Mouse (Mus musculus) hindbrain, embryonic 11.5 days (tissue): Measurements from ENCODE around the gene Kdm1a. TPM values are rescaled to one million over a fixed set of nuclear protein-coding genes. Genes with fewer than 3 reads are reported as not detected.

Source experiments
- ATAC-seq: fragments of 200-750 bp; cut with Nextera tagmentation; 2 replicates; pipeline ENCODE4 v1.8.0; 2017; ENCODE audit warnings: mild to moderate bottlenecking, moderate TSS enrichment, moderate library complexity; ENCODE audit not compliant: low FRiP score
- DNase-seq: peaks from one replicate; pipeline ENCODE4 v3.0.0-alpha.2; 2015; ENCODE audit warnings: low spot score
- H3K27ac ChIP-seq: fragments of 300-500 bp; sonication (generic); 2 replicates; pipeline ENCODE4 v1.5.1; 2014; ENCODE audit warnings: mild to moderate bottlenecking, low read depth, low read length
- H3K27me3 ChIP-seq: fragments of 300-500 bp; sonication (generic); 2 replicates; pipeline ENCODE4 v1.6.1; 2014; ENCODE audit warnings: mild to moderate bottlenecking, low read length, moderate library complexity, mixed read lengths; ENCODE audit not compliant: control insufficient read depth, insufficient read depth
- H3K36me3 ChIP-seq: fragments of 300-500 bp; sonication (generic); 2 replicates; pipeline ENCODE4 v1.6.1; 2014; ENCODE audit warnings: mild to moderate bottlenecking, low read length, moderate library complexity, mixed read lengths; ENCODE audit not compliant: control insufficient read depth, insufficient read depth
- H3K4me1 ChIP-seq: fragments of 300-500 bp; sonication (generic); replicated peaks from 2 replicates; pipeline ENCODE4 v1.6.1; 2014; ENCODE audit warnings: low read length, mixed read lengths; ENCODE audit not compliant: control insufficient read depth, insufficient read depth
- H3K4me2 ChIP-seq: fragments of 300-500 bp; sonication (generic); replicated peaks from 2 replicates; pipeline ENCODE4 v1.6.1; 2014; ENCODE audit warnings: mild to moderate bottlenecking, low read depth, low read length
- H3K4me3 ChIP-seq: fragments of 300-500 bp; sonication (generic); 2 replicates; pipeline ENCODE4 v1.5.1; 2014; ENCODE audit warnings: low read depth, low read length
- H3K9ac ChIP-seq: fragments of 300-500 bp; sonication (generic); 2 replicates; pipeline ENCODE4 v1.6.1; 2014; ENCODE audit warnings: low read depth, low read length
- H3K9me3 ChIP-seq: fragments of 300-500 bp; sonication (generic); 2 replicates; pipeline ENCODE4 v1.6.1; 2016; ENCODE audit warnings: low read length; ENCODE audit not compliant: control insufficient read depth
- WGBS: fragments of 180-500 bp; shearing (Covaris S2); extraction: QIAGEN DNeasy Blood & Tissue Kit; methylation state at CpG from one replicate; pipeline ENCODE4 v1.1.7; 2014; 5-methylcytosine and 5-hydroxymethylcytosine counted together
- polyA plus RNA-seq: library from polyadenylated mRNA; unstranded; fragments of >200 nt; fragmentation: Nextera tagmentation; extraction: Ambion mirVana; gene quantifications from 2 replicates; pipeline ENCODE4 v1.2.1, GENCODE M21; 2014

The Kdm1a gene
- polyA plus RNA-seq, 1 experiment from 2014 or later = 91.7 TPM

GRCm38 (mm10) chr4:136621336-136621735, 18.8 kb upstream of the Kdm1a start:
- H3K9ac ChIP-seq = no peak overlapping the region
- no peak overlapping the region for H3K27ac ChIP-seq
- DNase-seq = peak; percentile 83
- WGBS = 0% methylated on average over 1 of the region's 1 CpGs
- no peak for ATAC-seq
- no peak overlapping the region for H3K4me3 ChIP-seq
- no peaks in the 10 kb centered on the region; the same call in 1 of the 2 replicates for H3K4me1 ChIP-seq
- no peaks in the 10 kb centered on the region for H3K27me3 ChIP-seq
- no peaks in the 10 kb centered on the region for H3K36me3 ChIP-seq
- H3K9me3 ChIP-seq = no peaks in the 10 kb centered on the region
- H3K4me2 ChIP-seq = no peak overlapping the region

DNA sequence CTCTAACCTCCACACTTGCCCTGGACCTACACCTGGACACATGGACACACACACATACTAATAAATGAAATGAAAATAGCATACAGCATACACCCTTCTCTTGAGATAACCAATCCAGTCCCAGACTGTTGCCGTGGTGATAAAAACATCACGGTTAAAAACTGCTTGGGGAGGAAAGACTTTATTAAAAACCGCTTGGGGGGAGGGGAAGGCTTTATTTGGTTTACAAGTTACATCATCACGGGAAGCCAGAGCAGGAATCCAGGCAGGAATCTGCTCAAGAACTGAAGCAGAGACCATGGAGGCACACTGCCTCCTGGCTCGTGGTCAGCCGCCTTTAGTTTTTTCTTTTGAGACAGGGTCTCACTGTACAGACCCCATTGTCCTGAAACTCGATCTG, 11.1 kb upstream of the Kdm1a start:
- WGBS = 71% methylated on average over 7 of the region's 7 CpGs
- Histone ChIP-seq H3K36me3 (no peaks in the 10 kb centered on the region), H3K4me1 (no peaks in the 10 kb centered on the region), H3K9ac (no peak overlapping the region), H3K27ac (no peak overlapping the region), H3K27me3 (no peaks in the 10 kb centered on the region), H3K4me2 (no peak overlapping the region), H3K9me3 (no peaks in the 10 kb centered on the region), H3K4me3 (no peak overlapping the region)
- DNase-seq (no peak), ATAC-seq (no peak)

DNA sequence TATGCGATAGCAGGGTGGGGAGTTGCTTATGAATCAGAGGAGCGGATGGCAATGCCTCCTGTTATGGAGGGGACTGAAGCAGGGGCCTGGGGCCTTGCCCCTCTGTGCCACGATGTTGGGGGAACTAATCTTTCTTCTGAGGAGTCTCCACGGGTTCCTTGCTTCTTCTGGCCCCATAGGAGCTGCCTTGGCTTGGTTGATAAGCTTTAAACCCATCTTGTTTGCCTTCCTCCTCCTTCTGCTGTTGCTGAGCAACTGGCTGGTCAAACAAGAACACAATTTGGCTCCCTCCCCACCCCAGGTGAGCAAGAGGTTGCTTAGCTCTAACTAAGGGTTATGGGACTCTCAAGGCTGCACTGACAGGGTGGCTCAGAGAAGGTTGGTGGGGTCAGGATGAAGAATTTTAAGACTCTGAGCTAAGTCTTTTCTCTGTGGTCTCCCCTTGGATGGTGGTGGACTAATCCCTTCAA, 7.9 kb upstream of the Kdm1a start, which contains the start of gene Tex46:
TSS of gene Tex46 (plus strand) at position 51 of the 470 bp plus-strand sequence.
- Histone ChIP-seq H3K9me3 (no peaks in the 10 kb centered on the region), H3K4me1 (no peaks in the 10 kb centered on the region), H3K4me2 (no peak within 1 kb of the TSS), H3K36me3 (no peaks in the 10 kb centered on the region), H3K9ac (no peak within 1 kb of the TSS), H3K27ac (no peak within 1 kb of the TSS), H3K4me3 (no peak within 1 kb of the TSS), H3K27me3 (no peaks in the 10 kb centered on the region)
- ATAC-seq (no peak), DNase-seq (no peak)
- WGBS = 63% methylated on average over 4 of the region's 4 CpGs

DNA sequence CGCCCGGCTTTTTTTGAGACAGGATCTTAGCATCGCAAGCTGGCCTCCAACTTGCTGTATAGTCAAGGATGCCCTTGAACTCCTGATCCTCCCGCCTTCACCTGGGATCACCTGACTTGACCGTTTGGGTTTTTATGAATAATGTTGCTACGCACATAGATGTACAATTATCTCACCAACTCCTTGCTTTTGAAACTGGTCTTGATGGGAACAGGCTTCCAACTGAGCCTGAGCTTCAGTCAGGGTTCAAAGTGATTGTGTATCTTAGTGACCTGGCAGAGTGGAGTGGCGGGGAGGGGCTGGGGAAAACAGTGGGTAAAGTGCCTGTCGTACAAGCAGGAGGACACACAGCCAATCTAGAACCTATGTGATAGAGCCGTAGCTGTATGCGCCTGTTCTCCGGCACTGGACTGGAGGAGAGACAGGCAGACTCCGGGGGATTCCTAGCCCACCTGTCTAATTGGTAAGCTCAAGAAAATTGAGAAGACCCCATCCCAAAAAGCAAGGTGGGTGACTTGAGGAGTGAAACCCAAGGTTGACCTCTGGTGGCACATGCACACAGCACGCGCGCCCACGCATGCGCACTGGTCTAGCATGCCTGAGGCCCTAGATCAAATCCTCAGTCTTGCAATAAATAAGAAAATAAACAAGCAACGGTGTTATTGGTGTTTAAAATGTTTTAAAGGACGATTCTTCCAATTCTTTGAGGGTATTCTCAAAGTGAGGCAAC, 3.4 kb upstream of the Kdm1a start:
- Histone ChIP-seq H3K4me1 (no peaks in the 10 kb centered on the region), H3K4me2 (no peak overlapping the region), H3K36me3 (no peaks in the 10 kb centered on the region), H3K9me3 (no peaks in the 10 kb centered on the region), H3K9ac (no peak overlapping the region), H3K4me3 (no peak overlapping the region), H3K27me3 (no peaks in the 10 kb centered on the region), H3K27ac (no peak overlapping the region)
- ATAC-seq (no peak), DNase-seq (no peak)
- 93% methylated on average over 19 of the region's 19 CpGs for WGBS

GRCm38 (mm10) chr4:136602018-136602554, 437 bp downstream of the Kdm1a start:
- Histone ChIP-seq H3K4me3 (peak overlapping the region; percentile 99), H3K27me3 (no peaks in the 10 kb centered on the region), H3K27ac (peak overlapping the region; percentile 94), H3K36me3 (no peaks in the 10 kb centered on the region), H3K4me2 (peak overlapping the region; percentile 50), H3K9me3 (no peaks in the 10 kb centered on the region), H3K4me1 (no peaks in the 10 kb centered on the region; the same call in 1 of the 2 replicates), H3K9ac (peak overlapping the region; percentile 99)
- DNase-seq (peak; percentile 75), ATAC-seq (peak; percentile 74)
- under 1% methylated on average over 48 of the region's 68 CpGs for WGBS

- ATAC-seq (no peak), DNase-seq (peak; percentile 69)
- Histone ChIP-seq H3K9me3 (no peaks in the 10 kb centered on the region), H3K27me3 (no peaks in the 10 kb centered on the region), H3K9ac (peak overlapping the region; percentile 99), H3K27ac (peak overlapping the region; percentile 94), H3K4me1 (no peaks in the 10 kb centered on the region; the same call in 1 of the 2 replicates), H3K36me3 (no peaks in the 10 kb centered on the region), H3K4me3 (peak overlapping the region; percentile 99), H3K4me2 (peak overlapping the region; percentile 50)
- 3% methylated on average over 13 of the region's 13 CpGs for WGBS
Observed at GRCm38 (mm10) chr4:136601476-136601875, 1.0 kb downstream of the Kdm1a start.

GRCm38 (mm10) chr4:136600536-136600935, 2.0 kb downstream of the Kdm1a start:
- H3K4me1 ChIP-seq = no peaks in the 10 kb centered on the region; the same call in 1 of the 2 replicates
- H3K9ac ChIP-seq = no peak overlapping the region
- WGBS = 90% methylated on average over 2 of the region's 2 CpGs
- H3K4me2 ChIP-seq = peak overlapping the region; percentile 50
- no peak overlapping the region for H3K27ac ChIP-seq
- no peak for DNase-seq
- no peaks in the 10 kb centered on the region for H3K9me3 ChIP-seq
- peak overlapping the region; percentile 99 for H3K4me3 ChIP-seq
- no peaks in the 10 kb centered on the region for H3K27me3 ChIP-seq
- no peak for ATAC-seq
- no peaks in the 10 kb centered on the region for H3K36me3 ChIP-seq

GRCm38 (mm10) chr4:136599869-136600268, 2.7 kb downstream of the Kdm1a start:
- WGBS = 93% methylated on average over 3 of the region's 3 CpGs
- ATAC-seq = no peak
- Histone ChIP-seq H3K36me3 (no peaks in the 10 kb centered on the region), H3K4me3 (no peak overlapping the region), H3K27ac (no peak overlapping the region), H3K9me3 (no peaks in the 10 kb centered on the region), H3K9ac (no peak overlapping the region), H3K4me2 (no peak overlapping the region), H3K27me3 (no peaks in the 10 kb centered on the region), H3K4me1 (no peaks in the 10 kb centered on the region; the same call in 1 of the 2 replicates)
- no peak for DNase-seq
